Mouse (Mus musculus) heart, adult 9 months (tissue): ENCODE results near the gene Eef1g.
"Not testable (repeated sequence)": the region's sequence is repeated elsewhere in the genome, so short reads cannot be mapped to it uniquely, and the experiment has no call there.

ENCODE experiments used
- DNase-seq, 2 experiments: peaks; one replicate each; pipeline ENCODE4 v3.0.0; 2022; ENCODE audit warnings: low spot score in 2 of 2

Gene Eef1g

DNA sequence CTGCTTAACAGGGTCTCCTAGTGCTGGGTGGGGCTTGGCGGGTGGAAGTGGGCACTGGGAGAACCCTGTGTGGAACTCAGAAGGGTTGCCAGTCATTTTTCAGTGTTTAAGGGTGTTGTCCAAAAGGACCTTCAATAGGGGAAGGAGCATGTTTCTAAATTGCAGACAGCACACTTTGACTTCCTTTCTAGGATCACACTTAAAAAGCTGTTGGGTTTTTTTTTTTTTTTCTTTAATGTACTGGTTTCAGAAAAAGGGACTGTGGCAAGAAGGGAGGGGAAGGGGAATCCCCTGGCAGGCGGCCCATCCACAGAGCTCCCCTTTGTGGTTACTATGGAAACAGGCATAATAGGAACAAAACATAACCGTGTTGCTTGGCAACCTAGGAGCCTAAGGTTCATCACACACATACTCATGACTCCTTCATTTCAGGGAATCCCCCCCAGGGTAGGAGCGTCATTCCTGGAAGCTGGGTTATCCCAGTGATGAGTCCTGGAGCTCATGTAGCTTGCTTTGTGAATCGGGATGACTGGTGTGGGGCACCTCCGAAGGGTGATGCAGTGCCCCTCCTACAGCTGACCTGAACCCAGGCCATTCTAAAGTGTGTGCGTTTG, 17.5 kb downstream of the Eef1g start:
- DNase-seq = peak; percentile 83 to 87

DNA sequence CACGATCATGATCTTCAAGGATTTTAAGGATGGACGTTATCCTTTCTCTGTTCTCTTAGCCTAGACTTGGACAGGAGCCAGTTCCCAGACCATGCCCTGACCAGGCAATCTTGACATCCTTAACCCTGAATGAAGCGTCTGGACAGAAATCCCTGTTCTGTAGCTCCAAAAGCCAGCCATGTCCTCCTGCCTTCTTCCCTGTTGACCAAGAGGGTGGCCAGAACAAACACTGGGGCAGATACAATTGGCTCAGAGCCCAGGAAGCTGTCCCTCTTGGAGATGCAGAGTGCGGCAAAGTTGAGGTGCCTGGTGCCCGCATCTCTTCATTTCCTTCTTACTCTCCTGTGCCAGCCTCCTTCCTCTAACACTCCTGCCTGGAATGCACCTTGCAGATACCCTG, 19.1 kb downstream of the Eef1g start:
- DNase-seq = no peak

GRCm38 (mm10) chr19:8987816-8988215, 21.0 kb downstream of the Eef1g start:
- peak in 1 of 2 experiments; percentile 60 for DNase-seq

- no peak for DNase-seq
These were observed 21.7 kb downstream of the Eef1g start for GRCm38 (mm10) chr19:8988346-8989065.

GRCm38 (mm10) chr19:8989066-8989566, 22.3 kb downstream of the Eef1g start, which contains the start of gene Ahnak:
Gene Ahnak, plus strand, starts transcription at chr19:8989284.
- peak; percentile 88 to 92 for DNase-seq

- DNase-seq = peak; percentile 92 to 94
These were observed 23.0 kb downstream of the Eef1g start for GRCm38 (mm10) chr19:8989567-8990431.

GRCm38 (mm10) chr19:8990432-8991102, 23.7 kb downstream of the Eef1g start:
- DNase-seq = no peak

DNA sequence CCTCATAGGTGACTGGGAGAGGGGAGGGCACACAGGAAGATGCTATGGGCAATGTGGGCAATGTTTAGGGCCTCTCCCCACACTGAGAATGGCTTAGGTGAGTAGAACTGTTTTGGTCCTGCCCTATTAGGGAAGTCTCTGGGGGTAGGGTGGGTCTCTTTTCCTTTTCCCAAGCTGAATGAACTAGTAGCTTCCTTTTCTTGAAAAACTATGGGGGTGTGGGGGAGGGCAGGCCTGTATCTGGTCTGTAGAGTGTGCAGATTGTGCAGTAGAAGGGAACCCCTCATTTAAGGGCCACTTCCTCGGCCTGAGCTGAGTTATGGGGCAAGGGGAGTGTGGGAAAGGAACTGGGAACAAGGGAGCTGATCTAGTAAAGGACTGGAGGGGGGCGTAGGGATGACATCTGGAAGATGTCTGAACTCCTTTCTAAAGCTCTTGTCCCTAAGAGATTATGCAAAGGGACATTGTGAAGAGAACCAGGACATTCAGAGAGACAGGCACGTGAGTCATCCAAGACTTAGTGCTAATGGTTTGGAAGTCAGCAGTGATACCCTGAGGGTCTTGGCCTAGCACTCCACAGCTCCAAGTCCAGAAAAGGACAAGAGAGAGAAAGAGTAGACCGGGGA, 24.5 kb downstream of the Eef1g start:
- peak; percentile 73 to 77 for DNase-seq

GRCm38 (mm10) chr19:8991871-8992735, 25.3 kb downstream of the Eef1g start:
- DNase-seq = peak in 1 of 2 experiments; percentile 57

- DNase-seq = peak; percentile 94 to 95
These were observed 26.2 kb downstream of the Eef1g start for GRCm38 (mm10) chr19:8992769-8993624.

DNA sequence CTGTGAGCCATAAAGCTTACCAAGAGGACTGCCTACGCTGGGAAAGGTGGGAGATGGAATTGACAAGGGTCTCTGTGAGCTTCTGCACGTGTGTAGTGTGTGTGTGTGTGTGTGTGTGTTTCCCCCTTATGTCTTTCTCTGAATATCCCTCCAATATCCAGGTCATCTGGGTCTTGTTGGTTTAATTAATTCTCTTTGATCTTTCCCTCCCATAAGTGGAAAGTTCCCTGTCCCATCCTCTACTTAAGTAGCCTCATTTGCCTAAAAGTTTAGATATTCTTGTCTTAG, 26.7 kb downstream of the Eef1g start:
- DNase-seq = no peak

GRCm38 (mm10) chr19:8994813-8995607, 28.2 kb downstream of the Eef1g start:
- DNase-seq = no peak

DNA sequence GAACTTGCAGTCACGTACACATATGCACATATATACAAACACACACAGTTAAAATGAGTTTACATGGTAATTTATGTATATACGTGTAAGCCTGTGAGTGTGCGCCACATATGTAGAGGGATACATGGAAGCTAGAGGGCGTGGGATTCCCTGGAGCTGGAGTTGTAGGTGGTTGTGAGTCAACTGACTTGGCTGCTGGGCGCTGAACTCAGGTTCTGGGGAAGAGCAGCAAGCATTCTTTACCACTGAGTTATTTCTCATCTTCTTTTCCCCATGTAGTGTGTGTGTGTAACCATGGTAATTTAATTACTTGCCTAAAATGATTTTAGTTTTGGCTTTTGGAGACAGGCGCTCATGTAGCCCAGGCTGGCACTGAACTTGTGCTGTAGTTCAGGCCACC, 29.8 kb downstream of the Eef1g start:
- DNase-seq = no peak

DNA sequence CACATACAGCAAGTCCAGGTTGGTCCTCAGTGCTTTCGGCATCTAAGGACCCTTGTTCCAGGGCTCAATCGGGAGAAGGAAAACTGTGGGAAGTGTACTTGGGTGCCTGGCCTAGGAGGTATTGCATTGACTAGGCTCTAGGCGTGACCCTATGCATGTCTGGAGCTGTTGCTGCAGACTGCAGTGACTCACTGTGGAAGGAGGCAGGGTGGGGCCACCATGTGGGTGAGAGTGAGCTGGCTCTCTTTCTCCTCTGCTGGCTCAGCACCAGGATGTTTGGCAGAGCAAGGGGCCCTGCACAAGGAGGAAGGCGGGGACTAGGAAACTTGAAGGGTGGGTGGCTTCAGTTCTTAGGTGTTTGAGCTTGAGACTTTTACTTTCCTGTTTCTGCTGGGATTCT, 30.7 kb downstream of the Eef1g start:
- peak; percentile 92 to 94 for DNase-seq

GRCm38 (mm10) chr19:8998546-8998945, 31.7 kb downstream of the Eef1g start:
- DNase-seq = no peak

- DNase-seq = no peak
These were observed 32.4 kb downstream of the Eef1g start for GRCm38 (mm10) chr19:8999223-8999622.

DNA sequence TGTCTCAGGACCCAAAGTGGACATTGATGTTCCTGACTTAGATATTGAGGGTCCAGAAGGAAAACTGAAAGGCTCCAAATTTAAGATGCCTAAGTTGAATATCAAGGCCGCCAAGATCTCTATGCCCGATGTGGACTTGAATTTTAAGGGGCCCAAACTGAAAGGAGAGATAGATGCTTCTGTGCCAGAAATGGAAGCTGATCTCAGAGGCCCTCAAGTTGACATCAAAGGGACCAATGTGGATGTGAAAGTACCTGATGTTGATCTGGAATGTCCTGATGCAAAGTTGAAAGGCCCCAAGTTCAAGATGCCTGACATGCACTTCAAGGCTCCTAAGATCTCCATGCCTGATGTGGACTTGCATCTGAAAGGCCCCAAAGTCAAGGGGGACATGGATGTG, 40.1 kb downstream of the Eef1g start:
- DNase-seq = not testable (repeated sequence)

DNA sequence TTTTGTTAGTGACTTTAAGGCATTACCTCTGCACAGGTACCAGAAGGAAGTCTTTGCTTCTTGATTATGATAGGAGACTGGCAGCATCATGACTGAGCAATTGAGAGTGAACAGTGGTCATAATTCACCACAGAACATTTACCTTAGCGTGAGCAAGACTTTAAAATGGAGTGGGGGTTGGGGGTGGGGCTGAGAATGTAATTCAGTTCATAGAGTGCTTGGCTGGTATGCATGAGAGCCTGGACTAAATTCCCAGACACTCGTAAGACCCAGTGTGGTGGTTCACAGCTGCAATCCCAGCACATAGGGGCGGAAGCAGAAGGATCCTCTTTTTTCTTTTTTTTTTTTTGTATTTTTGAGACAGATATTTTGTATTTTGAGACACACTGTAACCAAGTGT, 52.5 kb downstream of the Eef1g start:
- no peak for DNase-seq
